Mouse (Mus musculus) forebrain, embryonic 16.5 days (tissue): ENCODE data around the gene Rtn3. TPM values are rescaled to one million over a fixed set of nuclear protein-coding genes. Genes with fewer than 3 reads are reported as not detected.

Source experiments
- ATAC-seq: fragments of 200-750 bp; cut with Nextera tagmentation; 2 replicates; pipeline ENCODE4 v1.8.0; 2017; ENCODE audit warnings: mild to moderate bottlenecking, moderate library complexity
- H3K27ac ChIP-seq: fragments of 300-500 bp; sonication (generic); 2 replicates; pipeline ENCODE4 v1.5.1; 2014; ENCODE audit warnings: low read length, control low read depth
- H3K27me3 ChIP-seq: fragments of 300-500 bp; sonication (generic); replicated peaks from 2 replicates; pipeline ENCODE4 v1.6.1; 2014; ENCODE audit warnings: low read length; ENCODE audit not compliant: control insufficient read depth, insufficient read depth
- H3K36me3 ChIP-seq: fragments of 300-500 bp; sonication (generic); 2 replicates; pipeline ENCODE4 v1.6.1; 2014; ENCODE audit not compliant: control insufficient read depth, insufficient read depth
- H3K4me1 ChIP-seq: fragments of 300-500 bp; sonication (generic); replicated peaks from 2 replicates; pipeline ENCODE4 v1.6.1; 2014; ENCODE audit warnings: low read length; ENCODE audit not compliant: control insufficient read depth, insufficient read depth
- H3K4me2 ChIP-seq: fragments of 300-500 bp; sonication (generic); 2 replicates; pipeline ENCODE4 v1.6.1; 2014; ENCODE audit warnings: mild to moderate bottlenecking, low read length, control low read depth
- H3K4me3 ChIP-seq: fragments of 300-500 bp; sonication (generic); replicated peaks from 2 replicates; pipeline ENCODE4 v1.5.1; 2014; ENCODE audit warnings: mild to moderate bottlenecking, low read length, control low read depth
- H3K9ac ChIP-seq: fragments of 300-500 bp; sonication (generic); replicated peaks from 2 replicates; pipeline ENCODE4 v1.6.1; 2014; ENCODE audit warnings: low read depth, low read length, control low read depth
- H3K9me3 ChIP-seq: fragments of 300-500 bp; sonication (generic); 2 replicates; pipeline ENCODE4 v1.6.1; 2016; ENCODE audit warnings: low read length; ENCODE audit not compliant: control insufficient read depth
- WGBS: fragments of 180-500 bp; shearing (Covaris S2); extraction: QIAGEN DNeasy Blood & Tissue Kit; methylation state at CpG from one replicate; pipeline ENCODE4 v1.1.7; 2014; 5-methylcytosine and 5-hydroxymethylcytosine counted together
- polyA plus RNA-seq: library from polyadenylated mRNA; unstranded; fragments of >200 nt; fragmentation: Nextera tagmentation; extraction: Ambion mirVana; gene quantifications from 2 replicates; pipeline ENCODE4 v1.2.1, GENCODE M21; 2015

Gene Rtn3
- polyA plus RNA-seq, 1 experiment from 2014 or later: 550 TPM

DNA sequence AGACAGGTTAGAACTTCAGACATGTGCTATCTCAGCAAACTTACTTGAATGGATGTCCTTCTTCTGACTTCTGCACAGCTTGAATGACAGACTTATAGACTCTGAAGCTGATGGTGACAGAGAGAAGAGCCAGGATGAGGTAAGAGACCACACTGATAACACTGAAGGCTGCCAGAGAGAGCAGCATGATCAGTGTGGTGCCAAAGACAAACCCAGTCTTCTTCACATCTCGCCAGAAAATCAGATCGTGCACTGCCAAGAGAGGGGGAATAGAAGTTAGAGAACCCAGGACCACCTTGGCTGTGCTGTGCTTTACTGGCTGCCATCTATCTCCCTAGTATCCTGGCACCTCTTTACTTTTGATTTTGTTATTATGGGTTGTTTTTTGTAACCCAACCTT lies 48.2 kb downstream of the Rtn3 start:
- no peak overlapping the region for H3K4me2 ChIP-seq
- no peak overlapping the region for H3K27ac ChIP-seq
- 66% methylated on average over 2 of the region's 2 CpGs for WGBS

GRCm38 (mm10) chr19:7425398-7425775 lies 57.7 kb downstream of the Rtn3 start:
- WGBS: 49% methylated on average over 3 of the region's 3 CpGs
- no peak overlapping the region for H3K4me2 ChIP-seq

More for the DNA sequence above, 48.2 kb downstream of the Rtn3 start:
- H3K27me3 ChIP-seq: no peaks in the 10 kb centered on the region
- peak; percentile 36; the same call in 1 of the 2 replicates for ATAC-seq
- no peak overlapping the region for H3K4me3 ChIP-seq
- H3K4me1 ChIP-seq: peaks cover 6% of the 10 kb centered on the region
- H3K9ac ChIP-seq: no peak overlapping the region
- no peaks in the 10 kb centered on the region for H3K9me3 ChIP-seq
- peaks cover 16% of the 10 kb centered on the region for H3K36me3 ChIP-seq

DNA sequence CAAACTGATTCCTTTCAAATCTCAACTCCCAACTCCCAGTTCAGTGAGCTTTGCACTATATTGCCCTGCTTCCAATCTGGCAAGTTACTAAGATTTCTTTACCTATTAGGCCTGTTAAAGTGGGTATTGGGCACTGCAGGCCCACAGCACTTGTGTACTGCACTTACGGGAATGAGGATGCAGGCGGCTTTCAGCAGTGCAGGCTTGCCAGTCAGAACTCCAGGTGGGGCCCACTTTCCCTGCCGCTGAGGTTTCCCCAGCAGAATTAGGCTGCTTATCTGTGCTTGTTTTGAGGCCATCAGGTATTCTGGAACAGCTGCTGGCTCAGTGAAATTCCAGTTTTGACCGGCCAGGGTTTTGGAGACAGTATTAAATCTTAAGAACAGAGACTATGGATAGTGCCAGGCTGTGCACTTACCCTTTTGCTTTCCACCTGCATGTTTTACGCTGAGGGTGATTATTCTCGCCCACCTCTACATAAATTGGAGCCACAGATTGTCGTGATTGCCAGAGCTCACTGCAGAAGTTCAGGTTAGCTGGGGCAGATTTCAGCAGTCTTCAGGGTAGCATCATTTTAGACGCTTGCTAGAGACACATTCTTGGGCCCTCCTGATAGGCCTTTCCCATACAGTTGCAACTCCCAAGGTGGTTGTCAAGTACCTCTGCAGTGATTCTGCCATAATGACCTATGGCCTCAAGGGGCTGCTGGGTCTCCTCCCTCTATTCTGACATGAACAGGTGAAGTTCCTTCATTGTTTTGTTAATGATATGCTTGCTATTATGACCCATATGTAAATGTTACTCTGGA lies 58.3 kb downstream of the Rtn3 start:
- peak overlapping the region; percentile 1; the same call in 1 of the 2 replicates for H3K9ac ChIP-seq
- 58% methylated on average over 8 of the region's 8 CpGs for WGBS
- peak overlapping the region; percentile 70 for H3K4me2 ChIP-seq
- H3K27ac ChIP-seq: peak overlapping the region; percentile 86
- no peak for ATAC-seq
- peaks cover 21% of the 10 kb centered on the region for H3K36me3 ChIP-seq
- H3K9me3 ChIP-seq: no peaks in the 10 kb centered on the region
- H3K4me3 ChIP-seq: peak overlapping the region; percentile 46
- H3K4me1 ChIP-seq: peaks cover 53% of the 10 kb centered on the region
- no peaks in the 10 kb centered on the region for H3K27me3 ChIP-seq

More at GRCm38 (mm10) chr19:7425398-7425775, 57.7 kb downstream of the Rtn3 start:
- no peak for ATAC-seq
- Histone ChIP-seq H3K9ac (no peak overlapping the region), H3K4me1 (peaks cover 47% of the 10 kb centered on the region), H3K27me3 (no peaks in the 10 kb centered on the region), H3K36me3 (peaks cover 21% of the 10 kb centered on the region), H3K4me3 (no peak overlapping the region), H3K27ac (no peak overlapping the region), H3K9me3 (no peaks in the 10 kb centered on the region)

DNA sequence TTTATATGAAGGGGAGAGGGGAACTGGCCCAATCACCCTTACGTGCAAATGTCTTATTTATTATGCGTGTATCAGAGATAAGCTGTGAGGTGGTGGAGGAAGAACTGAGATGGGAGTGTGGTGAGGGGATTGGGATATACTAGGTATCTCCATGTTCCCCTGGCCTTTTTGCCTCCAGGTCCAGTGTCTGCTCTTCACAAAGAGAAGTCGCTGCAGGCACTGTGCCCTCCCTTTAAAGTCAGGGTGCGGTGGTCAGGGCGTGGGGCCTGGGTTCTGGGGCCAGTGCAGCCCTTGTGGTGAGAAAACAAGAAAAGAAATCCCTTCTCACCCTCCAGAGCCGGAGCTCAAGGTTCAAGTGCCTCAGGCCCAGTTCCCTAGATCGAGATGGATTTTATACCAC lies 59.0 kb downstream of the Rtn3 start:
- Histone ChIP-seq H3K4me2 (peak overlapping the region; percentile 70), H3K4me3 (peak overlapping the region; percentile 46), H3K27ac (peak overlapping the region; percentile 86), H3K9ac (peak overlapping the region; percentile 72), H3K4me1 (peaks cover 60% of the 10 kb centered on the region), H3K36me3 (peaks cover 18% of the 10 kb centered on the region), H3K9me3 (no peaks in the 10 kb centered on the region), H3K27me3 (no peaks in the 10 kb centered on the region)
- ATAC-seq: no peak
- 42% methylated on average over 7 of the region's 7 CpGs for WGBS

DNA sequence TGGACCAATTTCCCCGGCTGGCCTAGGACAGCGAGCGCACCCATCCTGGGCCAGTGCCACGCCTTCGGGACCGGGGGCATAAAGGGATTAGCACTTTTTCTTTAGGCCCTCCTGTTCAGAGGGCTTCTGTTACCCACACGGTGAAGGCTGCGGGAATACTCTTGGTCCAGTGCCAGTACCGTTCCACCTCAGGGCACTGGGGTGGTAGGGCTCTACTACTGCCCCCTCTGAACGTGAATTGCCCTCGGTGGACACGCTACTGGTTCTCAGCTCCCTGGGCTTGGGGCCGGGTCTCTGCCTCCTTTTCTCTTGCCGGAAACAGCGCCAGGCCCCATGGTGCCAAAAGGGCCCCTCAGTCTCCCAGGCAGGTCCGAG lies 59.4 kb downstream of the Rtn3 start:
- Histone ChIP-seq H3K27ac (peak overlapping the region; percentile 86), H3K36me3 (peaks cover 18% of the 10 kb centered on the region), H3K9ac (peak overlapping the region; percentile 72), H3K4me2 (peak overlapping the region; percentile 70), H3K4me1 (peaks cover 62% of the 10 kb centered on the region), H3K27me3 (no peaks in the 10 kb centered on the region), H3K9me3 (no peaks in the 10 kb centered on the region), H3K4me3 (peak overlapping the region; percentile 46)
- no peak for ATAC-seq
- WGBS: 5% methylated on average over 14 of the region's 16 CpGs

GRCm38 (mm10) chr19:7423028-7423655 lies 59.9 kb downstream of the Rtn3 start:
- peak; percentile 75 for ATAC-seq
- Histone ChIP-seq H3K4me1 (peaks cover 62% of the 10 kb centered on the region), H3K9ac (peak overlapping the region; percentile 72), H3K27ac (peak overlapping the region; percentile 86), H3K27me3 (no peaks in the 10 kb centered on the region), H3K4me3 (peak overlapping the region; percentile 46), H3K9me3 (no peaks in the 10 kb centered on the region), H3K4me2 (peak overlapping the region; percentile 70), H3K36me3 (peaks cover 15% of the 10 kb centered on the region)
- WGBS: 4% methylated on average over 51 of the region's 51 CpGs

DNA sequence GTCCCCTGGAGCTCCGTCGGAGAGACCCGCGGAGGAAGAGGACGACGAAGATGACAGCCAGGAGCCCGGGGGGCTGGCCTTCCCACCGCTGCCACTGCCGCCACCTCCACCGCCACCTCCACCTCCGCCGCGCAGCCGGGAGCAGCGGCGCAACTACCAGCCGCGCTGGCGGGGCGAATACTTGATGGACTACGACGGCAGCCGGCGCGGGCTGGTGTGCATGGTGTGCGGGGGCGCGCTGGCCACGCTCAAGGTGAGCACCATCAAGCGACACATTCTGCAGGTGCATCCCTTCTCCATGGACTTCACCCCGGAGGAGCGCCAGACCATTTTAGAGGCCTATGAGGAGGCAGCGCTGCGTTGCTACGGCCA lies 60.4 kb downstream of the Rtn3 start:
- Histone ChIP-seq H3K9ac (peak overlapping the region; percentile 72), H3K36me3 (peaks cover 10% of the 10 kb centered on the region), H3K4me1 (peaks cover 62% of the 10 kb centered on the region), H3K27me3 (no peaks in the 10 kb centered on the region), H3K4me3 (peak overlapping the region; percentile 46), H3K4me2 (peak overlapping the region; percentile 70), H3K9me3 (no peaks in the 10 kb centered on the region), H3K27ac (peak overlapping the region; percentile 86)
- WGBS: 6% methylated on average over 29 of the region's 35 CpGs
- 0 out of 2 replicates have a peak, but pooled peaks have one; percentile 0 for ATAC-seq

- H3K9ac ChIP-seq: peak overlapping the region; percentile 72
- no peaks in the 10 kb centered on the region for H3K9me3 ChIP-seq
- H3K27ac ChIP-seq: peak overlapping the region; percentile 86
- peak overlapping the region; percentile 70 for H3K4me2 ChIP-seq
- peaks cover 10% of the 10 kb centered on the region for H3K36me3 ChIP-seq
- 4% methylated on average over 42 of the region's 48 CpGs for WGBS
- no peaks in the 10 kb centered on the region for H3K27me3 ChIP-seq
- peak; percentile 29 for ATAC-seq
- peaks cover 62% of the 10 kb centered on the region for H3K4me1 ChIP-seq
- H3K4me3 ChIP-seq: peak overlapping the region; percentile 46
Observed at GRCm38 (mm10) chr19:7421602-7422591, 61.2 kb downstream of the Rtn3 start.
